Mouse (Mus musculus): Measurements from ENCODE around the gene Sox8. TPM values are rescaled to one million over a fixed set of nuclear protein-coding genes. Genes with fewer than 3 reads are reported as not detected.

Gene Sox8
- polyA plus RNA-seq, 1 experiment from 2014 or later, result 0.50 TPM

DNA sequence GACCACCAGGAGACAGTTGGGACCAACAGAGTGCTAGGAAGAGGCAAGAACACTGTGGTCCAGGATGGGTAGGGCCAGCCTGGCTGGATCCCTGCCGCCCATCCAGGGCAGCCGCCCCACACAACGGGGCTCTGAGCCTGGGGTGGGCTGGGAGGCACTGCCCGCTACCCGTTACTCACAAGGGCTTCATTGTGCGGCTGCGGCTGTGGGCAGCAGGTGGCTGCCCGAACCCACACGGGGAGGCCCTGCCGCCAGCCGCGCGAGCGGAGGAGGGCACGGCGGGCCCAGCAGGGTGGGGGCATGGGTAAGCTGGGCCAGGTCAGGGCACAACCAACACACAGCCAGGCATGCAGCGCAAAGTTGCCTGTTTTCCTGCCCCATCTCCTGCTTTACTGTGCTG is 52.3 kb downstream of the Sox8 start:
- Histone ChIP-seq H3K27ac (ENCODE audit: low read length) (no peak overlapping the region), H3K27me3 (ENCODE audit: control insufficient read depth, insufficient read depth, low read depth, low read length) (no peaks in the 10 kb centered on the region), H3K36me3 (ENCODE audit: control insufficient read depth, insufficient read depth, low read length) (no peaks in the 10 kb centered on the region), H3K9me3 (ENCODE audit: control insufficient read depth, low read length) (no peaks in the 10 kb centered on the region), H3K9ac (ENCODE audit: low read length) (no peak overlapping the region), H3K4me1 (replicated peaks; ENCODE audit: control insufficient read depth, insufficient read depth, low read length) (no peaks in the 10 kb centered on the region), H3K4me2 (ENCODE audit: low read depth, low read length) (no peak overlapping the region), H3K4me3 (ENCODE audit: low read length) (no peak overlapping the region)
- no peak for ATAC-seq (ENCODE audit: low read depth)
- WGBS, result 90% methylated on average over 17 of the region's 17 CpGs

- 8% methylated on average over 5 of the region's 5 CpGs for WGBS
- H3K4me2 ChIP-seq (ENCODE audit: low read depth, low read length), result no peak overlapping the region
These were observed 54.2 kb downstream of the Sox8 start for GRCm38 (mm10) chr17:25516315-25516714.

More at GRCm38 (mm10) chr17:25516315-25516714, 54.2 kb downstream of the Sox8 start:
- Histone ChIP-seq H3K4me3 (ENCODE audit: low read length) (no peak overlapping the region), H3K27me3 (ENCODE audit: control insufficient read depth, insufficient read depth, low read depth, low read length) (no peaks in the 10 kb centered on the region), H3K4me1 (replicated peaks; ENCODE audit: control insufficient read depth, insufficient read depth, low read length) (no peaks in the 10 kb centered on the region), H3K9me3 (ENCODE audit: control insufficient read depth, low read length) (no peaks in the 10 kb centered on the region), H3K36me3 (ENCODE audit: control insufficient read depth, insufficient read depth, low read length) (no peaks in the 10 kb centered on the region), H3K9ac (ENCODE audit: low read length) (no peak overlapping the region), H3K27ac (ENCODE audit: low read length) (no peak overlapping the region)
- ATAC-seq (ENCODE audit: low read depth), result no peak

Other genes with a start within 250 kb of the Sox8 start
- 0.26 and 0.54 TPM in 2 replicates for gene Tpsab1, start 225.1 kb downstream of the Sox8 start, polyA plus RNA-seq (2015; fragmentation: Nextera tagmentation; extraction: Ambion mirVana)
- gene Tpsb2, start 204.4 kb downstream of the Sox8 start, polyA plus RNA-seq (2015; fragmentation: Nextera tagmentation; extraction: Ambion mirVana), result 6.1 and 11.1 TPM in 2 replicates
- gene Tpsg1, start 201.4 kb downstream of the Sox8 start, polyA plus RNA-seq (2015; fragmentation: Nextera tagmentation; extraction: Ambion mirVana), result 0.31 and 0.43 TPM in 2 replicates
- gene Cacna1h, start 136.9 kb downstream of the Sox8 start, polyA plus RNA-seq (2015; fragmentation: Nextera tagmentation; extraction: Ambion mirVana), result 1.5 and 2.0 TPM in 2 replicates
- gene Tekt4, start 116.1 kb downstream of the Sox8 start, polyA plus RNA-seq (2015; fragmentation: Nextera tagmentation; extraction: Ambion mirVana), result 5.8 and 7.4 TPM in 2 replicates
- gene Sstr5, start 73.4 kb downstream of the Sox8 start, polyA plus RNA-seq (2015; fragmentation: Nextera tagmentation; extraction: Ambion mirVana), result 0.11 and 0.21 TPM in 2 replicates
- gene Lmf1, start 8.4 kb upstream of the Sox8 start, polyA plus RNA-seq (2015; fragmentation: Nextera tagmentation; extraction: Ambion mirVana), result 26.9 TPM in 2 replicates
- gene Gng13, start 146.5 kb upstream of the Sox8 start, polyA plus RNA-seq (2015; fragmentation: Nextera tagmentation; extraction: Ambion mirVana), result 2.5 and 2.8 TPM in 2 replicates
- 32.2 and 37.0 TPM in 2 replicates for gene Chtf18, start 156.7 kb upstream of the Sox8 start, polyA plus RNA-seq (2015; fragmentation: Nextera tagmentation; extraction: Ambion mirVana)
- gene Rpusd1, start 157.0 kb upstream of the Sox8 start, polyA plus RNA-seq (2015; fragmentation: Nextera tagmentation; extraction: Ambion mirVana), result 25.0 and 26.6 TPM in 2 replicates
- 1.4 TPM in 2 replicates for gene Mslnl, start 165.4 kb upstream of the Sox8 start, polyA plus RNA-seq (2015; fragmentation: Nextera tagmentation; extraction: Ambion mirVana)
- 42.8 and 68.0 TPM in 2 replicates for gene Msln, start 183.7 kb upstream of the Sox8 start, polyA plus RNA-seq (2015; fragmentation: Nextera tagmentation; extraction: Ambion mirVana)
- 27.8 and 30.9 TPM in 2 replicates for gene Narfl, start 203.1 kb upstream of the Sox8 start, polyA plus RNA-seq (2015; fragmentation: Nextera tagmentation; extraction: Ambion mirVana)
- gene Haghl, start 215.0 kb upstream of the Sox8 start, polyA plus RNA-seq (2015; fragmentation: Nextera tagmentation; extraction: Ambion mirVana), result 57.5 and 57.7 TPM in 2 replicates
- 2.1 and 4.5 TPM in 2 replicates for gene Ccdc78, start 215.9 kb upstream of the Sox8 start, polyA plus RNA-seq (2015; fragmentation: Nextera tagmentation; extraction: Ambion mirVana)
- gene Fam173a, start 222.2 kb upstream of the Sox8 start, polyA plus RNA-seq (2015; fragmentation: Nextera tagmentation; extraction: Ambion mirVana), result 115 and 125 TPM in 2 replicates
- gene AC134908.4, start 225.0 kb upstream of the Sox8 start, polyA plus RNA-seq (2015; fragmentation: Nextera tagmentation; extraction: Ambion mirVana), result not detected in 2 replicates
- 43.3 and 44.2 TPM in 2 replicates for gene Metrn, start 226.4 kb upstream of the Sox8 start, polyA plus RNA-seq (2015; fragmentation: Nextera tagmentation; extraction: Ambion mirVana)
- gene Fbxl16, start 238.4 kb upstream of the Sox8 start, polyA plus RNA-seq (2015; fragmentation: Nextera tagmentation; extraction: Ambion mirVana), result 1.1 and 1.2 TPM in 2 replicates